Mouse (Mus musculus): ENCODE measurements around the gene Uspl1. TPM values are rescaled to one million over a fixed set of nuclear protein-coding genes. Genes with fewer than 3 reads are reported as not detected.

Uspl1 gene
- total RNA-seq, 1 experiment from 2014 or later, result 45.1 TPM

- no peak for ATAC-seq (replicated peaks; ENCODE audit: low read depth, poor library complexity, severe bottlenecking)
Measured at GRCm38 (mm10) chr5:149164881-149165280, 19.3 kb upstream of the Uspl1 start.

GRCm38 (mm10) chr5:149166011-149166410 lies 18.1 kb upstream of the Uspl1 start:
- ATAC-seq (replicated peaks; ENCODE audit: low read depth, poor library complexity, severe bottlenecking), result no peak

DNA sequence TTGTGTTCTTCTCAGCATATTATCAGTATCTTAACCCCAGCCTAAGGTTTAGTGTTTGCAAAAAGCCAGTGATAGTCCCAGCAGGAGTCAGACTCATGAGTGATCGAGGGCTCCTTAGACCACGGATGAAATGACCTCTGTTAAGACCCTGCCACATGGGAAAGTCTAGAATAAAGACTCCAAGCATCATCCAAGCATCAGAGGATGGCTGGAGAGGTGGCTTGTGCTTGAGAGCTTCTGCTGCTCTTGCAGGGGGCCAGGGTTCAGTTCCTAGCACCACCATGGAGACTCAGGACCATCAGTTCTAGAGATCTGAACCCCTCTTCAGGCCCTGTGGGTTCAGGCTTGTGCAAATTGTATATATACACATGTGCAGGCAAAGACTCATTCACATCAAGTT lies 16.1 kb upstream of the Uspl1 start:
- no peak for ATAC-seq (replicated peaks; ENCODE audit: low read depth, poor library complexity, severe bottlenecking)

DNA sequence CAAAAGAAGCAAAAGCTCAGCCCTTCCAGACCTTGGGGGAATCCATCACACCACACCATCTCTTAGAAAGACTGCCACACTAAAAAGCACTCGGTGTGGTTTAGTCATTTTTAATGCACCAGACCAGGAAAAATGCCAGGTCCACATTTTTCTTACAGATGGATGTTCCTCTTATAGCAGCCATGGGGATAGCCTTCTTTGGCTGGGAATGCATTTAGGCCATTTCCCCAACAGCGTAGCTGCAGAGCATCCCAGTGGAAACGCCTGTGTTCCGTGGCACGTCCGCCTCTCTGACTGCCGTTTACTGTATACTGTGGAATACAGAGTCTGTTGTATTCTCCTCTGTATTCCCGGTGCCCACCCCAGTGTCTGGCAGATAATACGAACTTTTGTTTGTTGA lies 15.3 kb upstream of the Uspl1 start:
- ATAC-seq (replicated peaks; ENCODE audit: low read depth, poor library complexity, severe bottlenecking), result no peak

GRCm38 (mm10) chr5:149170841-149171588 lies 13.1 kb upstream of the Uspl1 start:
- no peak for ATAC-seq (replicated peaks; ENCODE audit: low read depth, poor library complexity, severe bottlenecking)

DNA sequence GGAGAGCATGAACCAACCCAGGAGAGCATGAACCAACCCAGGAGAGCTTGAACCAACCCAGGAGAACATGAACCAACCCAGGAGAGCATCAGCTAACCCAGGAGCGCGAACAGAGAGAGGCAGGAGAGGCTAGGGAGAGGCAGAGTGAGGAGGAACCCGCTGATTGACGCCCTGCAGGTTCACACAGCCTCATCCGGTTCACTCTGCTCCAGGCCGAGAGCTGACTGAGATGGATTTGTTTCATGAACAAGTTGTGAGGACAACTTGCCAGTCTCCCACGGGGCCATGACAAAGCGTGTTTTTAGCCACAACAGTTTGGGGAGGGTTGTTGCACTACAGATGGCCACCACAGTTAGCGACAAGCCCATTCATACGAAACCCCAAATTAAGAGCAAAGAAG lies 11.9 kb upstream of the Uspl1 start:
- ATAC-seq (replicated peaks; ENCODE audit: low read depth, poor library complexity, severe bottlenecking), result no peak

DNA sequence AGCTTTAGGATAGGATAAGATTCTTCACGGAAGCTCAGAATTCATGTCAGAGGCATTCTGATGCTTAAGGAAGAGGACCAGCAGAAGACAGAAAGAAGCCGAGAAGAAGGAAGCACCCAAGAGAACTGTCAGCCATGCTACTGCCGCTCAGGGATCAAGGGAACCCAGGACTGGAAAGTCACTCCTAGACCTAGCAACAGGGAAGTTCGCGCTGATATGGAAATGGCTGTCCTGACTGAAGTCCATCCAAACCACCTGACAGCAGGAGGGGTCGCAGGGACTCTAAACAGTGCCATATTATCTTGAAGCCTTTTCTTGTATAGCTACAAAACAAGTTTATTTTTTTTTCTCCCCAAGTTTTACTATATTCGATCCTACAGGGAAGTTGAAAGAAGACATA lies 9.6 kb upstream of the Uspl1 start:
- ATAC-seq (replicated peaks; ENCODE audit: low read depth, poor library complexity, severe bottlenecking), result no peak

GRCm38 (mm10) chr5:149175736-149176135 lies 8.4 kb upstream of the Uspl1 start:
- ATAC-seq (replicated peaks; ENCODE audit: low read depth, poor library complexity, severe bottlenecking), result no peak

DNA sequence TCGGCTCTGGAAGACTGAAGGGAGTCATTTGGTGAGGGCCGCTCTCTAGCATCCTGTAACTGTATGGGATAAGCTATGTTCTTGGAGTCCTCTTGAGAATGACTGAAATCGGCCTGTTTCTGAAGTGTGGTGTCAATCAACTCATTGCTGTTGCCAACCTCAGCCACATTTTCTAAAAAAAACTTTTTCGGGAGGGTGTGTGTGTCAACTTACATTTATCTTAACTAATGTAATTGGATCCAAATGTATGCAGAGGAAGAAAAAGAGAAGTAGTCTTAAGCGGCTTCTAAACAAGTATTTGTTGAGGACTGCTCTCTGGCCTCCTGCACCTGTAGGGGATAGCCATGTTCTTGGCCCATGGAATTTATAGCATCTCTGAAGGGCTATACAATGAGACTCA lies 6.1 kb upstream of the Uspl1 start:
- no peak for ATAC-seq (replicated peaks; ENCODE audit: low read depth, poor library complexity, severe bottlenecking)

DNA sequence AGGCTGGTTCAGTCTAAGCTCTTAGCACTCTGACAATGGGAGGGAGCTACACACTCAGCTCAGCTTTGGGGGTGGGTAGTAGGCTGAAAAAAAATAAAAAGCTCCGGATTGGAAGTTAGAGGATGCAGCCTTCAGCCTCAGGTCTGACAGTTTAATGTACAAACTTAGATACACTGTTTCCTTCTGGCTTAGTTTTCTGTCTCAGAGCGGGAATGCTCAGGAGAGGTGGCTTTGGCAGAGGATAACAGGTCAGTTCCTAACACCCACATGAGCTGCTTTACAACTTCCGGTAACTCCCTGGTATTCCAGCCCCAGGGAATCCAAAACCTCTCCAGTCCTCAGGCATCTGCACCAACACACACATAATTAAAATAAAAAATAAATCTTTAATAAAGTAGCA lies 4.3 kb upstream of the Uspl1 start:
- no peak for ATAC-seq (replicated peaks; ENCODE audit: low read depth, poor library complexity, severe bottlenecking)

- ATAC-seq (replicated peaks; ENCODE audit: low read depth, poor library complexity, severe bottlenecking), result no peak
Measured at GRCm38 (mm10) chr5:149182186-149182870, 1.8 kb upstream of the Uspl1 start.

DNA sequence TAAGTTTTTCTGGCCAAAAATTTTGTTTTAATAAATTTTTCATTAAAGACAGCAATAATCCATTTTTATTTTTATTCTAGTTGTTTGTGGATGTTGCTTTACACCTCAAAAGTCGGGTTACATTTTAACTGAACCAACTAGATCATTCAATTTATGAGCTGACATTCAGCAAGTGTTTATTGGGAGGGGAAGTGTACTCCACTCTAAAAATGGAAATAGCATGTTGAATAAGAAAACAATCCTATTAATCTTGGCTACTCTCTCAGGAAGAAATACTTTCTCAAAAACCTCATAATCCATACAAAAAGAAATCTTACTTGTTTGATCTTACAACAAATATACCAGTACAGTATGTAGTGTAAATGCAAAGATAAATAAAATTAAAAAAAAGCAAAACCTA lies 1.0 kb upstream of the Uspl1 start:
- ATAC-seq (replicated peaks; ENCODE audit: low read depth, poor library complexity, severe bottlenecking), result no peak

- peak; percentile 51 for ATAC-seq (replicated peaks; ENCODE audit: low read depth, poor library complexity, severe bottlenecking)
Measured at GRCm38 (mm10) chr5:149183721-149184103, 438 bp upstream of the Uspl1 start.

GRCm38 (mm10) chr5:149184844-149185186 lies 665 bp downstream of the Uspl1 start:
- ATAC-seq (replicated peaks; ENCODE audit: low read depth, poor library complexity, severe bottlenecking), result peak; percentile 28

DNA sequence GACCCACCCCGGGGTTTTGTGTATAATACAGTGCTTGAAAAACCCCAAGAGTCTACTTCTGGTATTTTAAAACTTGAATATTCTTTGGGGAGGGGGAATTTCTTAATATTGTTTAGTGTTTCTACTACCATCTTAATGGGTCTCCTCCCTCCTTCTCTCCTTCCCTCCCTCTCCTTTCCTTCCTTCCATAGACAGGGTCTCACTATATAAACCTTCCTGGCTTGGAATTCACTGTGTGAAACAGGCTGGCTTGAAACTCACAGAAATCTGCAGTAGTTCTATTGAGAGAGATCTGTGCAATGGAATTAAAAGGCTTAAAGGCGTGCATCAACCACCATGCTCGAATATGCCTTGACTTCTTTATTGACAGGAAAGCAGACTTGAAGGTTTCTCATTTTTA lies 1.7 kb downstream of the Uspl1 start:
- ATAC-seq (replicated peaks; ENCODE audit: low read depth, poor library complexity, severe bottlenecking), result no peak

GRCm38 (mm10) chr5:149190160-149190559 lies 6.0 kb downstream of the Uspl1 start:
- ATAC-seq (replicated peaks; ENCODE audit: low read depth, poor library complexity, severe bottlenecking), result no peak

- ATAC-seq (replicated peaks; ENCODE audit: low read depth, poor library complexity, severe bottlenecking), result no peak
Measured at GRCm38 (mm10) chr5:149196611-149197010, 12.5 kb downstream of the Uspl1 start.

GRCm38 (mm10) chr5:149198782-149199181 lies 14.6 kb downstream of the Uspl1 start:
- no peak for ATAC-seq (replicated peaks; ENCODE audit: low read depth, poor library complexity, severe bottlenecking)

DNA sequence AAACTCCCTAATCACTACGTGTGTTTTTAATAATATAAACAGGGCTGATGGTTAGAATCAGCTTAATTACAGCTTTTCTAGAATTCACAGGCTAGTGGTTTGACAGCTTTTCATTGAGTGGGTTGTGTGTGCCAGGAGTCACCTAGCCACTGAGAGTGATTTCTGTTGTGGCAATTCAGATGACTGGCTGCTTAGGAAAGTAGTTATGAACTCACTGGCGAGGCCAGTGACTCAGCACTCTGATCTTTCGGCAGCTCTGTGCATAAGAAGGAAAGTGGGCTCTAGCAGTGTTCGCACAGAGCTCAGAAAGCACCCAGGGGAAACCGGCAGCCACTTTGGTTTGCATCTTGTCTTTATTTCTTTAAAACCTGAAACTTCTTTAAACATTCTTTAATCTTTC lies 18.8 kb downstream of the Uspl1 start:
- ATAC-seq (replicated peaks; ENCODE audit: low read depth, poor library complexity, severe bottlenecking), result peak; percentile 95

DNA sequence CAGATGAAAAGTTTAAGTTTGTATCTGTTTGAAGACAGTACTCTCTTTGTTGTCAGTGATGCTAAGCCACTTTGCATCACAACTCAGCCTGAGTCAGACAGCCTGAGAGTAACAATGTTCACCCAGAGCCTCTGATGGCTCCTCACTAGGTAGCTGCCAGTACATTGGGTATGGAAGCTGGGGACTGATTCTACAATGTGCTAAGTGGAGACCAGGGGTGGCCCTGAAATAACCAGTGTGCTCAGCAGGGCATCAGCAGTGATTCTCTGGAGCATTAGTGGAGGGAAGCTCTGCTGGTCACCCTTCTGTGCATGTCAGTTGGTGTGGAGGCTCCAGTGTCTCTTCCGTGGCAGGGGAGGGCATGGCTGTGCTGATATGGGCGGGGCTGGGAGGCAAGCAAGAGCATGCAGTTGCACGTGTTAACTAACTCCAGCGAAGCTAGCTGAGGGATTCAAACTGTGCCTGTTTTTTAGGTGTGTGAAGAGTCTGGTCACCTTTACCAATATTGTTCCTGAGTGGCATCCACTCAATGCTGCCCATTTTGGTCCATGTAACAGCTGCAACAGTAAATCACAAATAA lies 19.7 kb downstream of the Uspl1 start:
- no peak for ATAC-seq (replicated peaks; ENCODE audit: low read depth, poor library complexity, severe bottlenecking)

- ATAC-seq (replicated peaks; ENCODE audit: low read depth, poor library complexity, severe bottlenecking), result no peak
Measured at GRCm38 (mm10) chr5:149204822-149205221, 20.7 kb downstream of the Uspl1 start.

- ATAC-seq (replicated peaks; ENCODE audit: low read depth, poor library complexity, severe bottlenecking), result no peak
Measured at GRCm38 (mm10) chr5:149205265-149205664, 21.1 kb downstream of the Uspl1 start.

Data from common myeloid progenitor, adult 5-6 weeks (primary cell).